Mouse (Mus musculus) inflammation-experienced regulatory T-cells, adult 6 months (primary cell): ENCODE results near the gene Otp. TPM values are rescaled to one million over a fixed set of nuclear protein-coding genes. Genes with fewer than 3 reads are reported as not detected.
A peak's percentile ranks its signal among the peaks of the same experiment; 100 is the strongest.

Experiments used
- ATAC-seq: one replicate; pipeline ENCODE4 v1.8.0; 2017
- polyA plus RNA-seq, 3 experiments: library from polyadenylated mRNA; unstranded; fragments of 100-300 nt; shearing (Covaris generic); gene quantifications; one replicate each; pipeline ENCODE4 v1.2.1; 2017

Otp gene
- polyA plus RNA-seq, result not detected

DNA sequence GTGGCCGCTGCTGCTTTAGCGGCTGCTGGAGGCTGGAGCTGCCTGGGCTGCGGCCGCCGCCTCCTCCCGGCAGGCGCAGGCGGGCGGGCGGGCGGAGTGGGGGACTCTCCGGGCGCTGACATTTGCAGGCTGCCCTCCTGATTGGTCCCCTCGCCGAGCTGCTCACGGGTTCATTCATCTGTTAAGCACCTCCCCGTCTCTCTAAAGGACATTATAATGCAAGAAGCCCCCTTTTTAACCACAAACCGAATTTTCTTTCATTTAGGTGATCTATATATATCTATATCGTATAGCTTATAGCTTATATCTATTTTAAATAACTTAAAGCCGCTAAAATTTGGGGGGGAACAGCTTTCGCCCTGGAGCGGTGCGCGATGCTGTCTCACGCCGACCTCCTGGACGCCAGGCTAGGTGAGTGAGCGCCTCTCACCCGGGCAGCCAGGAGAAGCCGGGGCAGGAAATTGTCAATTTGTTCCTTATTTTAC is at the start of gene Otp:
Gene Otp (plus strand): TSS at position 207 of the 485 bp plus-strand sequence.
- no peak for ATAC-seq

DNA sequence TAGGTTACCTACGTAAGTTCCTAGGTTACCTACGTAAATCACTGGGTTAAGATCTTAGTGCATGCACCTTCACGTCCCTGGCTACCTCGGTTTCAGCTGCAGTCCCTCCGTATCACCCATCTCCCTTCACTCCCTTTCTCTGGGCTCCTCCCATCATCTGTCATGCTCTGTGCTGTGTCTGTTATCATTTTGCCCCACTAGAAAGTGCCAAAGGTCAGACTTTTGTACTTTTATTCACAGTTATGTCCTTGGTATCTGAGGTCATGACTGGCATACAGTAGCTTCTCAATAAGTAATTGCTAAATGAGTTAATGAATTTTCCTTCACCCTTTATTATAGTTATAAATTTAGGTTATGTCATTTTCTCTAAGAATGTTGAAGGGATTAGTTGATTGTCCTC is 49.0 kb upstream of the Otp start:
- ATAC-seq, result peak; percentile 27

DNA sequence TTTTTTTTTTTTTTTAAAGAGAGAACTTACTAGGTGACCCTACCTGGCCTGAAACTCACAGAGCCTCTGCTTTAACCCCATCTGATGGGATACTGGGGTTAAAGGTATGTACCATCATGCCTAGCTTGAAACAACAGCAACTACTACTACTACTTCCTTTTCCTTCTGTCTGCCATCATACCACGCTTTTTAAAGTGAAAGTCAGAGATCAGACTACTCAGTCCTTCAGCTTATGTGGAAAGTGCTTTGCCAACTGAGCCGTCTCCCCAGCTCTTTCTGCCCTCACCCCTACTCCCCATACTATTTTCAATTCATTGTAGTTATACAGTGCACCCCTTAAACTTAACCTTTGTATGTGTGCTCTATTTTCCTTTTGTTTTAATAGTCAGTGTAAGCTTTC is 48.4 kb upstream of the Otp start:
- ATAC-seq, result peak; percentile 52

DNA sequence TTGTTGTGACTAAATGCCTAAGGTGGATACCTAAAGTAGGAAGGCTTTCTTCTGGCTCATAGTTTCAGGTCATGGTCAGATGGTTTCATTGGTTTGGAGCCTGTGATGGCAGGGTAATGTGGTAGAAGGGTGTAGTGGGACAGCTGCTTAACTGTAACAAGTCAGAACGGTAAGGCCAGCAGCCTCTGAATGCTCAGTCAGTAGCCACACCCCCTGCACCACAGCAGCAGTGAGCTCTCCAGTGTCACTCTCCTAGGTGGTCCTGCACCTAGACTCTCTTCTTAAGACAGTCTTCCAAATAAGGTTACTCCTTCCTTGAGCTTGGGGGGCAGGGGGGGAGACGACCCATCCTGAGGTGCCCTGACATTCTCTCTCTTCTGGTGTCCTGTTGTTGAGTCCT is 47.6 kb upstream of the Otp start:
- no peak for ATAC-seq

DNA sequence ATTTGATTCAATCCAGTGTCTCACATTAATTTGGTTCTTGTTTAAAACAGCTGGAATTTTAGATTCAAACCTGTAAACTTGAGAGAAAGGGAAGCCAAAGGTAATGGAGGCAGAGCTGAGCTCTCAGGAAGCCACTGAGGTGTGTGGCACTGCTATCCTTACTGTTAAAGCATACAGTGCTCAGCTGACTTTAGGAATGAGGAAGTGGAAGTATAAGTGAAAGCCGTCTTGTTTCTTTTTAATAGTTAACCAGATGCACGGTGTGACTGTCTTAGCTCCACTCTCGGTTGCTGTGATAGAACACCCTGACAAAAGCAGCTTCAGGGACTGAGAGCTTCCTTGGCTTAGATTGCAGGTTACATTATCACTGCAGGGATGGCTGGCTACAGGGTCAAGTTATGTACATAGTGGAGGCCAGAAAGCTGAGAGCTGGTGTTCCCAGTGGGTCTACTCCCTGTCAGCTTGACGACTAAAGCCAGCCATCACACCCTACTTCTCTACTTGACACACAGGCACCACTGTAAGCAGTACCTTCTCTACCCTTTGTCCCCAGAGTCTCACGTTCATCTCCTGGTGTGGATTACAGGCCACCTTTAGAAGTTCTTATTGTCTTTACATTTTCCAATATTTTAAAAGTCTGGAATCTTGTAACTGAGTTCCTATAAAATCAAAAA is 37.2 kb upstream of the Otp start:
- no peak for ATAC-seq

DNA sequence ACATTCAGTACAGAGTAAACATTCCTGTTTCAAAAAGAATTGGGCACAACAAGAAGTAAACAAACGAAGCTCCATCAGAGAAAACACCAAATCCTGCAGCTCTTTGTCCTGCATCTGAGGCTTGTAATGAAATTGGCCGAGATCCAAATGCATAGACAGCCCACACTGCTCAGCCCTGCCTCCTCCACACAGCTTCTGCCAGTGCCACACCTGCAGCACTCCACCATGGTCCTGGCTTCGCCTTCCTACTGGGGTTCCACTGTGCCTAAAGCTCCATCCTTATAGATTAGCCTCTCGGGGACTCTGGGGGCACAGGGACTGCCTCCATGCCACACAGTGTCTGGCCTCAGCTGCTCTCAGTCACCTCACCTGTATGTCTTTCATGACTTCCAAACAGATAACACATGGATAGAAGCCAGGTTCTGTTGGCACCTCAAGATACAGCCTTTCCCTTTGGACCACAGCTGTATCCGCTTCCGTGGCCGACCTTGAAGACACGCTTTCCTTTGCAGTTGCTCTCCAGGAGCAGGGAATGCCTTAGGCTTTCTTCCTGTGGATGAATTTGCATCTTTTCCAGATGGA is 36.6 kb upstream of the Otp start:
- ATAC-seq, result no peak

DNA sequence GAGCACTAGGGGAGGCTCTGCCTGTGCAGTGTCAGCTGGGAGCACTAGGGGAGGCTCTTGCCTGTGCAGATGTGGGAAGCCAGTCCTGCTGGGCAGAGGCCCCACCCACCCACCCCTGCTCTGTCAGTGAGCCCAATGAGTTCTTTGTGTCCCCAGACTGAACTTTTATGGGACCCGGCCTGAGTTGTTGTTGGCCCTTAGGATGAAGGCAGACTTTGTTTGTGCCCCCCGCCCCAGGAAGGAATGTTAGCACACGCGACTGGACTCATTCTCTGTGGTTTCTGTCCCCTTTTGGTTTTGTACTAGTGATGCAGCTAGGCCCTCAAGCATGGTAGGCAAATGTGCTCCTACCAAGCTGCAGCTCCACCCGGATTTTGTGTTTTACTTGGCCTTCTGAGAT is 32.2 kb upstream of the Otp start:
- ATAC-seq, result no peak

DNA sequence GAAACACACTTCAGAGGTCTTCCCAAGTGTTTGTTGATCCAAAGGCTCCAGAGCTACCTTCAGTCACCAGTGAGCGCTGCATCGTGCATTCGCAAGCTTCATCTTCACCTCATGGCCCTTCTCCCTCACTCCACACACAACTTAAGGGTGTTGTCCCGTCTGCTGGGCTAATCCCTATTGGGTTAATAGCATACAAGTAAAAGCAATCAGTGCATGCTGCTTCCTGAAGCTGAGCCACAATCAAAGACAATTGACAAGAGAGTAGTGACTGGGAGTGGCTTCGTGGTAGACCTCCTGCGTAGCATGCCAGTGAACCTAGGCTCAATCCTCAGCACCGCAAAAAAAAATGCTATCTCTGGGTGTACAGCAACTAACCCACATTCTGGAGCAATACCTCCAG is 27.5 kb upstream of the Otp start:
- ATAC-seq, result no peak

DNA sequence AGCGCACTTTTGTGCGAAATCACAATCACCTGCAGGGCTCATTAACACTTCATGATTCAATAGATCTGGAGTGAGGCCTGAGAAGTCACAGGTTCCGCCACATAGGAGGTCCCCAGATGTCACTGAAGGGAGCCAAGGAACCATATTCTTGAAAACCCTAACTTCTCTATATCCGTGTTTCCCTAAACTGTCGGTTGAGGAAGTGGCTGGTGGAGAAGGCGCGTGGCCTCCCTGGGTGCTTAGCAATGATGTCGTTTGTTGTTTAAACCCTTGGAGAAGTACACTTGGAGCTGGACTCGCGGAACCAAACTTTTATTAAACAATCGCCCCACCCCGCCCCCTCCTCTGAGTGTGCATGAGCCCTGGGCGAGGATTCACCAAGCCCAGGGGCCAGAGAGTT is 26.1 kb upstream of the Otp start:
- ATAC-seq, result no peak

DNA sequence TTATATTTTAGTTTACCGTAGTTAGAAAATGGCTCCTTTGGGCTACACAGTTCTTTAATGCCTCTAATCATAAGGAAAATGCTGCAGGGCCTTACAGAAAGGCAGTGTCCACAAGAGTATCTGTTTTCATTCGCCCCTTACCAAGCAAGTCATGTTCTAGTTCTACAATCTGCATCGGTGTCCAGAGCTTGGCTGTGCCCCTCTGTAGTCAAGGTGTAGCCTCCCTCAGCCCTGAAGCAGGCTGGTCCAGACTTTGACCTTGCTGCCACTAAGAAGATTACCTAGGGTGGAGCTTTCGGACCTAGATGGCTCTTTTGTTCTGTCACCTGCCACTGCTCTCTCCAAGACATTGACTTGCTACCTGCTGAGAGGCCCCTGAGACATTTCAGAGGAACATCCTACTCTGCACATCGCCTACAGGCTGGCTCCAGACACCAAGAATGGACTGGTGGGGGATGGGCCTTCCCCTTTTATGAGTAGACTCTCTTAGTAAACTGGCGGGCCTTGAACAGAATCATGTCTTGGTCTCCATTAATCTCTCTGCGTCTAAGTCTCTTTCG is 17.3 kb upstream of the Otp start:
- no peak for ATAC-seq

DNA sequence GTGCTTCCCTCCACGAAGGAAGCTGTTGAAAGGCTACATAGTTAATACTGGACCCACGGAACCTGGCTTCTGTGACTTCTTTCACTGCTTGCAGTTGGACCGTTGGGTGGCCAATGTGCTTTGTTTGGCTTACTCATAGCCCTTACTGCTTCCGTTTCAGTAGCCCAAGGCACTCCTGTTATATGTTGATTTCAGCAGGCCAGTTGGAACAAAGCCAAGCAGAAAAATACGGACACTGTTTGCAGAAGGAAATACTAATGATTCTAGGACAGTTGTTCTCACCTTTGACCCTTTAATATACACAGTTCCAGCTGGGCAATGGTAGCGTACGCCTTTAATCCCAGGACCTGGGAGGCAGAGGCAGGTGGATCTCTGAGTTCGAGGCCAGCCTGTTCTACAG is 16.1 kb upstream of the Otp start:
- no peak for ATAC-seq

DNA sequence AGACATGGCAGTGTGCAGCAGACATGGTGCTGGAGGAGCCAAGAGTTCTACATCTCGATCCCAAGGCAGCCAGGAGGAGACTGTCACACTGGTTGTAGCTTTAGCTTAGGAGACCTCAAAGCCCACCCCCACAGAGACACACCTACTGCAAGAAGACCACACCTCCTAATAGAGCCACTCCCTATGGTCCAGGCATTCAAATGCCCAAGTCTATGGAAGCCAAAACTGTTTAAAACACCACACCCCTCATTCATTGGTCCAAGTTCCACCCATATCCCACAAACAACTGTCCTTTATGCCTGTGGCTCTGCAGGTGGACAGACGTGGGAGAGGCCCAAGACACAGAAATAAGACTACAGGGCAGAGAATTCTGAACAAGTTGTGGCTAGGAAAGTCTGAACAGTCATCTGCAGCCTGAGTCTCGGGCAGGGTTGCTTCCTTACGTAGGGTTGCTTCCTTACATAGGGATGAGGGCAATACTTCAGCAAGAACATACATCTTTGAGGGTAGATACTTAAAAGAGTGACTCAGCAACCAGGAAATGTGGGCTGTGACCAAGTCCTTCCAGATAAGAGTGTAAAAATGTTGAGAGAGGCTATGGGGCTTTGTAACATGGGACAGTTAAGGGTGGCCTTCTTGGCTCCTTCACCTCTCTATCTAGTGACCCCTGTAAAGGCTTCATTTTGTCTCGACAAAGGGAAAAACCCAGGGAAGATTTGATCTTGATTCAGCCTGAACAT is 12.7 kb upstream of the Otp start:
- ATAC-seq, result no peak

DNA sequence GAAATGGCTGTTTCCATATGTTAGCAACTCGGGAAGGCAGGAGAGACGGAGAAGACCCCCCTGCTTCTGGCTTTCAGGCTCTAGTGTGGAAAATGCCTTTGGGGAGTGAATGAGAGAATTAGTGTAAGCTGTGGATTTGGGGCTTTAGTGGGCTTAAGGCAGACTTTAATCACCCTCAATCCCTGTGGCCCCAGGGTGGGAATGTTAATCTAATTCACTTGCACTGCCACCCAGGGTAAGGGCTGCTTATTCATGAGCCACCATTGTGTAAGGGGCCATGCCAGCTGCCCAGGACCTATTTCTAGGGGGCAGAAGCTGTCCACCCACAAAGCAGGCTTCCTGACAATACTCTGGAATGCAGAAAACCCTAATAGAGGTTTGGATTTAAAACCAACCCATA is 8.5 kb upstream of the Otp start:
- no peak for ATAC-seq

DNA sequence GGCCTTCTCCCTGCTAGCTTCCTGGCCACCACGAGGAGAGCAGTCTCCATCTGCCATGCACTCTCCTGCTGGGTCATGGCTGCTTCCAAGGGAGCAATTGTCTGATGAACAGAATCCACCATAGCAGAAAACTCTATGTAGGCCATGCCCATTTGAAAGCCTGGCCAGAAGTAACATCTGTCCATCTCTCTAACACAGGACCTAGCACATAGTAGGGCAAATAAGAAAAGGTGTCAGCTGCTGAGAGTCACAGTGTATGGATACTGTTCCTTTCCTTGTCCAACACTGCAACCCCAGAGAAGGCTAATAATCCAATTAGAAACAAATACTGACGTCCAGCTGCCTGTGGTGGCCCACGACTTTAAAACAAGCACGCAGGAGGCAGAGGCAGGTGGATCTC is 7.6 kb upstream of the Otp start:
- ATAC-seq, result no peak

DNA sequence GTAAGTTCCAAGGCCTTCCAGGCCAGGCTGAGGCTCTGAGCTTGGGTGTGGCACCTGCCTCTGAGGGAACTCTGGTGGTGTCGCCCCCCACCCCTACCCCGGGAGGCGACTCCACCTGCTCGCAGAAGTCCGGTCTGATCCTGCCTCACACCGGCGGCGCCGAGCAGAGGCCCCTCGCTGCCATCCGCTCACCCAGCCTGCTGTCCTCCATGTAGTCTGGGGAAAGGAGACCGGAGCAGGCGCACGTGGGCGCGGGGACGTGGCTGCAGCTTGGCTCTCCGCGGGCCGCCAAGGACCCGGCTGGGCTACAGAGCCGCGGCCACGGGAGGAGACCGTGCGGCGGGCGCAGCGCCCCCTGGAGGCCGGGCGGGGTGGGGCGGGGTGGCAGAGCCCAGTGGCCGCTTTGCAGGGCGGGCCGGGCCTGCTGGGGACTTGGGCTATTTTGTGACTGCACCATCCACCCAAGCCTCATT is 6.9 kb upstream of the Otp start:
- peak; percentile 57 for ATAC-seq

DNA sequence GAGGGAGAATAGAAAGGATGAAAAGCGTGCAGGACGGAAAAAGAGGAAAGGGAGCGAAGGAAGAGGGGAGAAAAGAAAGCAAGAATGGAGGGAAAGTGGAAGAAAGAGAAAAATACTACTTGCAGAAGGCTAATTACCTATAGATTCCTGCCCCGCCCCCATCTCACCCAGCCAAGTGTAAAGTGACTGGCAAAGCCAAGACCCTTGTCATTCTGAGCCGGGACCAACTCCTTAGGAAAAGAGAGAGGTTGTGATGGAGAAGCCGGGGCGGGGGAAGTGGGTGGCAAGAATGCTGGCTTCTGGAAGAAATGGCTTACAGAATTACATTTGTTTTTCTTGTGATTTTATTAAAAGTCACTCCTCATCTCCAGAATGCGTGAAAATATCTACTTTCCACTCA is 5.9 kb upstream of the Otp start:
- no peak for ATAC-seq

DNA sequence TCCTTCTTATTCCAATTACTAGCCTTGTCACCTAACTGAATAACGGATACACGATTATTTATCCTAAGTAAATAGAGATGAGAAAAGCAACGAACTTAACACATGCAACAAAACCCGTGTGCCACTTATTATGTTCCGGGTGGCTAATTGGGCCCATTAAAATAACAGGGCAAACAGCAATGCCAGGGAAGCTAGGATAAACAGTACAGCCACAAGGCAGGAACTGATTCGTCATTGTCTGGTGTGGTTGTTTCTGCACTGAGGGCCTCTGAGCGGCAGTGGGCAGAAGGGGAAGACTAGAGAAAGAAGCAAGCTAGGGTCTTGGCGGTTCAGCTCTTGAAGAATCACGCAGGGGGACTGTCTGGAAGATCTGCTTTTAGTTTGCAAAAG is 5.3 kb upstream of the Otp start:
- no peak for ATAC-seq

DNA sequence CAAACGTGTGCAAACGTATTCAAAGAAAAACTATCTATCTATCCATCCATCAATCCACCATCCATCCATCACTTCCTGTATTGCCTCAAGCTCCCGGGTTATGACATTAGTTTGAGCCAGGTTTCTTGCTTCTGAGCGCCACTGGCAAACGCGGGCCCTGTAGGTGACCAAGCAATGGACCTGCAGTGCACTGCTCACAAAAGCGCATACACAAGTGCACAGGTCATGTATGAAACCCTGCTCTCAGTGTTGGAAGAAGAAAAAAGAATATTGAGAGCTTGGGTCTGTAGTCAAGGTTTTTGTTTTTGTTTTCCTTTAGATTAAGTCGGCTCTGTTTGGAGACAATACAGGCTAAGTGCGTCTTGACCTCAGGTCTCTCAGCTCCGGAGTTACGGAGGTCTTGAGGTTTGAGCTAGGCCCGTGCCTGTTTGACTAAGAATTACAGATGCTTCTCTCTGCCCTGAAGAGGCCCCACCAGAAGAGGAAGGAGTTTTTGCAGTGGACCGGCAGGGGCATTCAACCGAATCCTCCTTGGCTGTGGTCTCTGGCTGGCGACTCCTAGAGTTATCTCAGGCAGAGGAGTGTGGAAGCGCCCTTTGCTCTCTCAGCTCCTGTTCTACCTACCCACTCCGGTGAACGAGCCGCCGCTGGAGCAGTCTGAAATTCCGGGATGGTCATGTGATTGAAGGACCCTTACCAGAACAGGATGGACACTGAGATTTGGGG is 4.8 kb upstream of the Otp start:
- ATAC-seq, result no peak

DNA sequence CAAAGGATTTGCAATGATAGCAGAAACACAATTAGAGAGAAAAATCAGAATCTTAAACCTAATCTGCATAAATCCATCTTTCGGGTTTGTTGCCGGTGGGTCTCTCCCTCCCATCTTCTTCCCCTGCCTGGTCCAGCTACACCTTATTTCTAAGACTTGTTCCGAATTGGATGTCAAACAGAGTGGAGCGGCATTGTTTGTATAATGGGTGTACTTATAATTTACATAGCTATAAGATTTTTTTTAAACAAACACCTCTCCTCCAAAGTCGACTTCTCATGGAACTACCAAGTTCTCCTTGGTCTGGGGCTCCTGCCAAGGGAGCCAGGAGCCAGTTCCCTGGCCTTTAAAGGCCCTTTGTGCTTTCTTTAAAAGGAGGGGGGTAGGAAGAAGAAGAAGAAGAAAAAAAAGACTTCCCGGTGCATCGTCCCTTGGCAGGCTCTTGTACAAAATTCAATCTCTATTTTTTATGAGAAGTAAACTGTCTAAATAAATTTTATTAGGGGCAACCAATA is 3.5 kb upstream of the Otp start:
- ATAC-seq, result no peak

DNA sequence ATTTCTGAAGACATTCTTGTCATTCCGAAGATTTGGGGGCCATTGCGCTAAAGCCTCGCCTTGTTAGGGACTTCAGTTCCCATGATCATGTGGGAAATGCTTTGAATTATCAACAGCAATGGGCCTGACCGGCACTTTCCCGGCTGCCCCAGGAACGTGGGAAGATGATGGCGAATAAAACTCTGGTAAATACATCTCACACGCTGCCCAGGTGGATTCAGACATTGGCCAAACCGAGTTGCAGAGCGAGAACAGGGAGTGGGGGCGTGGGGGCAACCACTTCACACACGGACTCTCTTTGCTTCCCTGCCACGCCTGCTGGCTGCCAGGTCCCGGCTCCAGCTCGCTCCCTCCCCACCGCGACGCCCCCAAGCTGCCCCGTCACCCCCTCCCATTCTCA is 3.0 kb upstream of the Otp start:
- no peak for ATAC-seq

DNA sequence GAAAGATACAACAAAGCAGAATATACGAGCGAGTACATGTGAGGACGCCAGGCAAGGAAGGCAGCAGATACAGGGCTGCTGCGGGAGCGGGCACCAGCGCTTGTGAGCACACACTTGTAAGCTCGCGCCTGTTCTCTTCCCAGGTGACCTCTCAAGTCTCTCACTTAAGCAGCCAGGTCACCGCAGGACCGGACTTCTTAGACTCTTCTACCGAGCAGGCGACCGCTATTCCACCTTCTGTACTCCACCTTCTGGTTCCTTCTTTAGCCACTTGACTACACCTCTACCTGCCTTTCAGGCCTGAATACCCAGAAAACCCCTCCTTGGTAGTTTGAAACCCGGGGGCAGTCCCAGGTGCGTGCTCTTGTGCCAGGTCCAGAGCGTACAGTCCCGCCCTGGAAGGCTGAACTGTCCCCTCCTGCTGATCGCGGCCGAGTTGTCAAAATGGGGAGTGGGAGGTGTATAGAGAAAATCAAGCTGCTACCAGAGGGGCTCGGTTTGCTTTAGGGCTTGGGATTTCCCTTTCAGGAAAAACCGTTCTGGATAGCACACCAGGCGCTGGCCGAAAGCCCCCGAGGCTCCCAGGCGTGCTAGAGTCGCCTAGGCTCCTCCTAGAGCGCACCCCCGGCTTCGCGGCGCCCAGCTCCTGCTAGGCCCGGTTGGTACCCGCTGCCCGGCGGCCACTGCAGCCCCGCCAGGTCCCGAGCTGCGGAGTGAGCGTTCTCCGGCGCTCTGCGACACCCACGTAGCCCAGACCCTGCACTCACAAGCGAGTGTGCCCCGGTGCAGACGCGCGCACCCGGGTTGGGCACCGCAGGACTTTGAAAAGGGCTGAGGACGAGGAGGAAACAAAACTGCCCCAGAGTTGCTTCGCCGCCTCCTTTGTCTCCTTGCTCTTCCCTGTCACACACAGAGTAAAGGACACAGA is 2.0 kb upstream of the Otp start:
- ATAC-seq, result no peak

DNA sequence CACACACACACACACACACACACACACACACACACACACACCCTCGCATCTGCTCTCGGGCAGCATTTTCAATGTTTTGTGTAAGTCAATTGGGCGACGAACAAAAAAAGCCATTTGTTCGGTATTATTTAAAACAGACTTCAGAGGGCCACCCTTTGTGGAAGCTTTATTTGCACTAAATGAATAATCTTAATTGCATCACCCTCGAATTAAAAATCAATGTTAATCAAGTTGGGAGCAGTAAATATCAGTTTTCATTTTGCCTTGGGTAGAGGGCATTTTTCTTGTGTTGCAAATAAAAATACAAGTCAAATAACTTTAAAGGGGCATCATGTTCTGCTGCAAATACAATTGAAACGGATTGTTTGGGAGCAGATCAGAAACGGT is 1.4 kb upstream of the Otp start:
- no peak for ATAC-seq
